Mouse (Mus musculus): Measurements from ENCODE around the gene Cadm2. TPM values are rescaled to one million over a fixed set of nuclear protein-coding genes. Genes with fewer than 3 reads are reported as not detected.

The Cadm2 gene
- polyA plus RNA-seq, 1 experiment from 2014 or later = 13.4 TPM

GRCm38 (mm10) chr16:66768684-66769389, 851.9 kb downstream of the Cadm2 start:
- WGBS = 21% methylated on average over 4 of the region's 4 CpGs

DNA sequence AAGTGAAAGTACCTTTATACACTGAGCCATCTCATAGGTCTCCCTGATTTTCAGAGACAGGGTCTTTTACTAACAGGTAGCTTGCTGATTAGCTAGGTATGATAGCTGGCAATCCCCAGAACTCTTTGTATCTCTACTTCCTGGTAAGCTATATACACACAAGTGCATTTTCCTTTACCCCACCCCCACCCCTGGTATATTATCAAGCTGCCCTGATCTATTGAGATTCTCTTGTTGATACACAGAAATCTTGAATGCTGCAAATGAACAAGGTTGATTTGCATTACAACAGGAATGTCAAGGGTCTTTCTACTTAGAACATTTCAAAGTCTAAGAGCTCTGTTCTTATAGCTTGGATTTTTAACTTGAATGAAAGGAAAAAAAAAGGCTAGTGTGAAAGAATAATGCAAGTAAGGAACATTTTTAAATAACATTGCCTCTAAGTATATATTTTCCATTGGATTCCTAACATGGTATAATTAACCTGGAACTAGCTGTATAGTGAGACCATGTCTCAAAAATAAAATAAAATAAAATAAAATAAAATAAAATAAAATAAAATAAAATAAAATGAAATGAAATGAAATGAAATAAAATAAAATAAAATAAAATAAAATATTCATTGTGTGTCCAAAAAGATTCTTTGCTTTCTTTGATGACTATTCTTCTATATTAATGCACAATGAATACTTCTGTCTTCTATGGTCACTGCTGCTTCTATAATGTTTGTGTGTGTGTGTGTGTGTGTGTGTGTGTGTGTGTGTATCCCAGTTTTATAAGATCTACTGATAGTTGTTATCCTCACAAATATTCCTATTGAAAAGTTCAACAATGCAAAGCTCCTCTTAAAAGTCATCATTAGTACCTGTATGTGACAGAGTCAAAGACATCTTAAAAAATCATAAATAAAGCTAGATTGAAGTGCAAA, 858.9 kb downstream of the Cadm2 start:
- ATAC-seq = 0 out of 2 replicates have a peak, but pooled peaks have one; percentile 23
- Histone ChIP-seq H3K9me3 (replicated peaks; ENCODE audit: control insufficient read depth, low read length) (no peaks in the 10 kb centered on the region), H3K27ac (ENCODE audit: low read depth, low read length) (no peak overlapping the region), H3K4me2 (ENCODE audit: low read length) (no peak overlapping the region), H3K9ac (ENCODE audit: low read length) (no peak overlapping the region), H3K27me3 (replicated peaks; ENCODE audit: control insufficient read depth, insufficient read depth, low read length) (no peaks in the 10 kb centered on the region), H3K36me3 (ENCODE audit: control insufficient read depth, insufficient read depth, low read length) (no peaks in the 10 kb centered on the region), H3K4me1 (ENCODE audit: control insufficient read depth, insufficient read depth, low read length) (no peaks in the 10 kb centered on the region), H3K4me3 (ENCODE audit: low read depth, low read length) (no peak overlapping the region)
- peak; percentile 39 for DNase-seq (ENCODE audit: low spot score)

More at GRCm38 (mm10) chr16:66768684-66769389, 851.9 kb downstream of the Cadm2 start:
- Histone ChIP-seq H3K27me3 (replicated peaks; ENCODE audit: control insufficient read depth, insufficient read depth, low read length) (no peaks in the 10 kb centered on the region), H3K4me1 (ENCODE audit: control insufficient read depth, insufficient read depth, low read length) (peaks cover 11% of the 10 kb centered on the region), H3K36me3 (ENCODE audit: control insufficient read depth, insufficient read depth, low read length) (no peaks in the 10 kb centered on the region), H3K27ac (ENCODE audit: low read depth, low read length) (no peak overlapping the region), H3K4me3 (ENCODE audit: low read depth, low read length) (no peak overlapping the region), H3K9ac (ENCODE audit: low read length) (no peak overlapping the region), H3K9me3 (replicated peaks; ENCODE audit: control insufficient read depth, low read length) (no peaks in the 10 kb centered on the region), H3K4me2 (ENCODE audit: low read length) (no peak overlapping the region)
- DNase-seq (ENCODE audit: low spot score) (peak; percentile 75), ATAC-seq (peak; percentile 75)

GRCm38 (mm10) chr16:66748533-66748932, 872.2 kb downstream of the Cadm2 start:
- no peak overlapping the region for H3K9ac ChIP-seq (ENCODE audit: low read length)

GRCm38 (mm10) chr16:66731212-66731611, 889.5 kb downstream of the Cadm2 start:
- no peaks in the 10 kb centered on the region for H3K9me3 ChIP-seq (replicated peaks; ENCODE audit: control insufficient read depth, low read length)
- H3K27me3 ChIP-seq (replicated peaks; ENCODE audit: control insufficient read depth, insufficient read depth, low read length) = no peaks in the 10 kb centered on the region
- H3K27ac ChIP-seq (ENCODE audit: low read depth, low read length) = no peak overlapping the region
- WGBS = 47% methylated on average over 3 of the region's 3 CpGs
- peak; percentile 42 for DNase-seq (ENCODE audit: low spot score)
- no peak overlapping the region for H3K4me3 ChIP-seq (ENCODE audit: low read depth, low read length)
- H3K4me1 ChIP-seq (ENCODE audit: control insufficient read depth, insufficient read depth, low read length) = no peaks in the 10 kb centered on the region
- H3K36me3 ChIP-seq (ENCODE audit: control insufficient read depth, insufficient read depth, low read length) = no peaks in the 10 kb centered on the region
- no peak overlapping the region for H3K9ac ChIP-seq (ENCODE audit: low read length)
- ATAC-seq = peak; percentile 88
- no peak overlapping the region for H3K4me2 ChIP-seq (ENCODE audit: low read length)

More at GRCm38 (mm10) chr16:66748533-66748932, 872.2 kb downstream of the Cadm2 start:
- H3K27me3 ChIP-seq (replicated peaks; ENCODE audit: control insufficient read depth, insufficient read depth, low read length) = no peaks in the 10 kb centered on the region
- H3K36me3 ChIP-seq (ENCODE audit: control insufficient read depth, insufficient read depth, low read length) = no peaks in the 10 kb centered on the region
- DNase-seq (ENCODE audit: low spot score) (no peak), ATAC-seq (no peak)
- H3K4me3 ChIP-seq (ENCODE audit: low read depth, low read length) = no peak overlapping the region
- H3K27ac ChIP-seq (ENCODE audit: low read depth, low read length) = no peak overlapping the region
- H3K4me2 ChIP-seq (ENCODE audit: low read length) = no peak overlapping the region
- H3K4me1 ChIP-seq (ENCODE audit: control insufficient read depth, insufficient read depth, low read length) = no peaks in the 10 kb centered on the region
- no peaks in the 10 kb centered on the region for H3K9me3 ChIP-seq (replicated peaks; ENCODE audit: control insufficient read depth, low read length)
- WGBS = 97% methylated on average over 2 of the region's 2 CpGs

DNA sequence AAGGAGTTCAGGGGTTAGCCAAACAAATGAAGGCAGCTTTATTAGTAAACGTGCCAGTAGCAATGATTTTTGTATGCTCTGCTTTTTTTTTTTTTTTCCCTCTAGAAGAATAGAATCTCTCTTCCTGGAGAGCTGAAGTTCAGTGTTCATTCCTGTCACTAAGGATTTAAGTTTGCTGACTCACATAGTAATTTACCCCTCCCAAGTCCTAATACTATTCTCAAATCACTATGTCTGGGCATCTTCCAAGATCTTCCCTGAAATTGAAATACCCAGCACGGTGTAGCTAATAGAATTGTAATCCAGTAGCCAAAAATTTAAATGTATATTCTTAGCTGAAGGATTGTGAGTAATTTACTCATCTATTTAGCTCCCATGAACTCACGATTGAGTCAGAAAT, 914.2 kb downstream of the Cadm2 start:
- Histone ChIP-seq H3K4me1 (ENCODE audit: control insufficient read depth, insufficient read depth, low read length) (no peaks in the 10 kb centered on the region), H3K27me3 (replicated peaks; ENCODE audit: control insufficient read depth, insufficient read depth, low read length) (no peaks in the 10 kb centered on the region), H3K36me3 (ENCODE audit: control insufficient read depth, insufficient read depth, low read length) (no peaks in the 10 kb centered on the region), H3K27ac (ENCODE audit: low read depth, low read length) (no peak overlapping the region), H3K4me2 (ENCODE audit: low read length) (no peak overlapping the region), H3K4me3 (ENCODE audit: low read depth, low read length) (no peak overlapping the region), H3K9ac (ENCODE audit: low read length) (no peak overlapping the region), H3K9me3 (replicated peaks; ENCODE audit: control insufficient read depth, low read length) (no peaks in the 10 kb centered on the region)
- 56% methylated on average over 3 of the region's 3 CpGs for WGBS
- DNase-seq (ENCODE audit: low spot score) = no peak
- ATAC-seq = no peak

GRCm38 (mm10) chr16:66694783-66695182, 925.9 kb downstream of the Cadm2 start:
- DNase-seq (ENCODE audit: low spot score) (no peak), ATAC-seq (no peak)
- Histone ChIP-seq H3K9ac (ENCODE audit: low read length) (no peak overlapping the region), H3K4me2 (ENCODE audit: low read length) (no peak overlapping the region), H3K27me3 (replicated peaks; ENCODE audit: control insufficient read depth, insufficient read depth, low read length) (no peaks in the 10 kb centered on the region), H3K4me3 (ENCODE audit: low read depth, low read length) (no peak overlapping the region), H3K27ac (ENCODE audit: low read depth, low read length) (no peak overlapping the region), H3K4me1 (ENCODE audit: control insufficient read depth, insufficient read depth, low read length) (no peaks in the 10 kb centered on the region), H3K36me3 (ENCODE audit: control insufficient read depth, insufficient read depth, low read length) (no peaks in the 10 kb centered on the region), H3K9me3 (replicated peaks; ENCODE audit: control insufficient read depth, low read length) (no peaks in the 10 kb centered on the region)

- no peak for DNase-seq (ENCODE audit: low spot score)
- H3K27me3 ChIP-seq (replicated peaks; ENCODE audit: control insufficient read depth, insufficient read depth, low read length) = no peaks in the 10 kb centered on the region
Observed at GRCm38 (mm10) chr16:66677241-66677640, 943.5 kb downstream of the Cadm2 start.

GRCm38 (mm10) chr16:66651013-66651362, 969.7 kb downstream of the Cadm2 start:
- Histone ChIP-seq H3K27ac (ENCODE audit: low read depth, low read length) (no peak overlapping the region), H3K9ac (ENCODE audit: low read length) (no peak overlapping the region), H3K4me2 (ENCODE audit: low read length) (no peak overlapping the region), H3K4me1 (ENCODE audit: control insufficient read depth, insufficient read depth, low read length) (no peaks in the 10 kb centered on the region), H3K9me3 (replicated peaks; ENCODE audit: control insufficient read depth, low read length) (no peaks in the 10 kb centered on the region), H3K36me3 (ENCODE audit: control insufficient read depth, insufficient read depth, low read length) (no peaks in the 10 kb centered on the region), H3K27me3 (replicated peaks; ENCODE audit: control insufficient read depth, insufficient read depth, low read length) (no peaks in the 10 kb centered on the region), H3K4me3 (ENCODE audit: low read depth, low read length) (no peak overlapping the region)
- DNase-seq (ENCODE audit: low spot score) (no peak), ATAC-seq (peak; percentile 44; the same call in 1 of the 2 replicates)
- 78% methylated on average over 1 of the region's 1 CpGs for WGBS

More at GRCm38 (mm10) chr16:66677241-66677640, 943.5 kb downstream of the Cadm2 start:
- Histone ChIP-seq H3K4me3 (ENCODE audit: low read depth, low read length) (no peak overlapping the region), H3K9me3 (replicated peaks; ENCODE audit: control insufficient read depth, low read length) (no peaks in the 10 kb centered on the region), H3K36me3 (ENCODE audit: control insufficient read depth, insufficient read depth, low read length) (no peaks in the 10 kb centered on the region), H3K27ac (ENCODE audit: low read depth, low read length) (no peak overlapping the region), H3K4me2 (ENCODE audit: low read length) (no peak overlapping the region), H3K9ac (ENCODE audit: low read length) (no peak overlapping the region), H3K4me1 (ENCODE audit: control insufficient read depth, insufficient read depth, low read length) (no peaks in the 10 kb centered on the region)
- ATAC-seq = no peak
